Mouse (Mus musculus): Measurements from ENCODE around the gene Slc47a2.

GRCm38 (mm10) chr11:61377881-61378613 is 35.4 kb upstream of the Slc47a2 start, which contains the start of gene Slc47a1:
- no peak for TF ChIP-seq POLR2A (IDR thresholded peaks at IDR 0.05; ENCODE audit: insufficient read length, low read depth)
- TF ChIP-seq POLR2AphosphoS2 (IDR thresholded peaks at IDR 0.05; ENCODE audit: insufficient read length, low read depth) = no peak
- TF ChIP-seq MAX (IDR thresholded peaks at IDR 0.05; ENCODE audit: low read depth) = no peak

Measured in myocyte (in vitro differentiated cells).